Mouse (Mus musculus) heart, adult 2 months (tissue): ENCODE measurements around the gene Atg2b.

Experiments
- CTCF ChIP-seq: fragments of 200-600 bp; IDR thresholded peaks from 2 replicates; pipeline ENCODE4 v1.8.1; 2022; ENCODE audit warnings: antibody characterized with exemption, mild to moderate bottlenecking, moderate library complexity
- EP300 ChIP-seq: fragments of 200-500 bp; IDR thresholded peaks from 2 replicates; pipeline ENCODE4 v1.6.1; 2011; ENCODE audit warnings: low read depth, low read length, control low read depth; ENCODE audit not compliant: insufficient read depth
- POLR2A ChIP-seq: fragments of 200-500 bp; IDR thresholded peaks from 2 replicates; pipeline ENCODE4 v1.6.1; 2011; ENCODE audit warnings: mild to moderate bottlenecking, low read depth, low read length, control low read depth; ENCODE audit not compliant: insufficient read depth

GRCm38 (mm10) chr12:105572622-105573021 lies 112.4 kb downstream of the Atg2b start:
- TF ChIP-seq EP300 (no peak), POLR2A (no peak), CTCF (no peak)
